Mouse (Mus musculus): ENCODE measurements at regions not wholly inside any gene's neighbourhood (a gene's known extent, or its start where the extent isn't known, plus 50 kb on each side); places are given as distances from the start of the nearest gene placed in this dataset.
A peak's percentile ranks its signal among the peaks of the same experiment; 100 is the strongest.

- WGBS (ENCODE audit: insufficient replicate concordance): 51% methylated on average over 6 of the region's 6 CpGs
- DNase-seq (no peak), ATAC-seq (ENCODE audit: low read depth) (no peak)
- no peak overlapping the region for H3K4me3 ChIP-seq (replicated peaks)
- no peaks in the 10 kb centered on the region for H3K36me3 ChIP-seq
- H3K27me3 ChIP-seq: no peaks in the 10 kb centered on the region
- H3K4me1 ChIP-seq (replicated peaks): no peaks in the 10 kb centered on the region
- no peak overlapping the region for H3K27ac ChIP-seq
- H3K9me3 ChIP-seq (replicated peaks): no peaks in the 10 kb centered on the region
- H3K4me2 ChIP-seq: no peak overlapping the region
- no peak overlapping the region for H3K9ac ChIP-seq
Measured at GRCm38 (mm10) chr5:101288358-101288757, 376.4 kb downstream of the Nkx6-1 start.

GRCm38 (mm10) chr5:101285941-101286340 is 378.9 kb downstream of the Nkx6-1 start:
- no peaks in the 10 kb centered on the region for H3K36me3 ChIP-seq
- ATAC-seq (ENCODE audit: low read depth) (no peak), DNase-seq (no peak)
- 56% methylated on average over 7 of the region's 7 CpGs for WGBS (ENCODE audit: insufficient replicate concordance)
- H3K27me3 ChIP-seq: no peaks in the 10 kb centered on the region
- H3K27ac ChIP-seq: no peak overlapping the region
- no peak overlapping the region for H3K9ac ChIP-seq
- no peaks in the 10 kb centered on the region for H3K9me3 ChIP-seq (replicated peaks)
- H3K4me1 ChIP-seq (replicated peaks): no peaks in the 10 kb centered on the region
- no peak overlapping the region for H3K4me3 ChIP-seq (replicated peaks)
- H3K4me2 ChIP-seq: no peak overlapping the region

- Histone ChIP-seq H3K4me1 (replicated peaks) (no peaks in the 10 kb centered on the region), H3K27ac (no peak overlapping the region), H3K9ac (no peak overlapping the region), H3K4me3 (replicated peaks) (no peak overlapping the region), H3K9me3 (replicated peaks) (no peaks in the 10 kb centered on the region), H3K36me3 (no peaks in the 10 kb centered on the region), H3K27me3 (no peaks in the 10 kb centered on the region), H3K4me2 (no peak overlapping the region)
- DNase-seq: no peak
- ATAC-seq (ENCODE audit: low read depth): no peak
- WGBS (ENCODE audit: insufficient replicate concordance): 58% methylated on average over 3 of the region's 3 CpGs
Measured at GRCm38 (mm10) chr5:101250474-101250873, 405.0 kb downstream of the Gpat3 start.

- H3K36me3 ChIP-seq: no peaks in the 10 kb centered on the region
- no peak overlapping the region for H3K9ac ChIP-seq
- H3K27ac ChIP-seq: no peak overlapping the region
- no peak overlapping the region for H3K4me2 ChIP-seq
- no peak overlapping the region for H3K4me3 ChIP-seq (replicated peaks)
- 80% methylated on average over 2 of the region's 2 CpGs for WGBS (ENCODE audit: insufficient replicate concordance)
- H3K4me1 ChIP-seq (replicated peaks): no peaks in the 10 kb centered on the region
- H3K27me3 ChIP-seq: no peaks in the 10 kb centered on the region
- DNase-seq: no peak
- ATAC-seq (ENCODE audit: low read depth): no peak
- H3K9me3 ChIP-seq (replicated peaks): no peaks in the 10 kb centered on the region
Measured at GRCm38 (mm10) chr5:101242651-101243050, 397.1 kb downstream of the Gpat3 start.

- Histone ChIP-seq H3K9ac (no peak overlapping the region), H3K4me2 (0 out of 2 replicates have a peak overlapping the region, but pooled peaks have one; percentile 8), H3K4me3 (replicated peaks) (0 out of 2 replicates have a peak overlapping the region, but pooled peaks have one; percentile 18), H3K36me3 (no peaks in the 10 kb centered on the region), H3K27ac (no peak overlapping the region), H3K4me1 (replicated peaks) (no peaks in the 10 kb centered on the region), H3K9me3 (replicated peaks) (0 out of 2 replicates have a peak, but pooled peaks cover under 1% of the 10 kb centered on the region), H3K27me3 (no peaks in the 10 kb centered on the region)
- no peak for DNase-seq
- no peak for ATAC-seq (ENCODE audit: low read depth)
- WGBS (ENCODE audit: insufficient replicate concordance): 29% methylated on average over 16 of the region's 16 CpGs
Measured at GRCm38 (mm10) chr5:101239298-101240118, 394.0 kb downstream of the Gpat3 start.

- ATAC-seq (ENCODE audit: low read depth) (no peak), DNase-seq (no peak)
- no peaks in the 10 kb centered on the region for H3K27me3 ChIP-seq
- no peak overlapping the region for H3K4me3 ChIP-seq (replicated peaks)
- H3K4me1 ChIP-seq (replicated peaks): no peaks in the 10 kb centered on the region
- no peak overlapping the region for H3K9ac ChIP-seq
- 0 out of 2 replicates have a peak, but pooled peaks cover 6% of the 10 kb centered on the region for H3K9me3 ChIP-seq (replicated peaks)
- no peaks in the 10 kb centered on the region for H3K36me3 ChIP-seq
- no peak overlapping the region for H3K4me2 ChIP-seq
- no peak overlapping the region for H3K27ac ChIP-seq
- 69% methylated on average over 9 of the region's 9 CpGs for WGBS (ENCODE audit: insufficient replicate concordance)
Measured at GRCm38 (mm10) chr5:101236163-101236693, 390.7 kb downstream of the Gpat3 start.

- Histone ChIP-seq H3K27me3 (no peaks in the 10 kb centered on the region), H3K4me3 (replicated peaks) (no peak overlapping the region), H3K4me1 (replicated peaks) (no peaks in the 10 kb centered on the region), H3K9ac (no peak overlapping the region), H3K9me3 (replicated peaks) (no peaks in the 10 kb centered on the region), H3K4me2 (no peak overlapping the region), H3K36me3 (no peaks in the 10 kb centered on the region), H3K27ac (no peak overlapping the region)
- WGBS (ENCODE audit: insufficient replicate concordance): 77% methylated on average over 10 of the region's 10 CpGs
- ATAC-seq (ENCODE audit: low read depth) (no peak), DNase-seq (no peak)
Measured at GRCm38 (mm10) chr5:101222390-101222789, 376.9 kb downstream of the Gpat3 start.

GRCm38 (mm10) chr5:101218082-101218481 is 372.6 kb downstream of the Gpat3 start:
- no peaks in the 10 kb centered on the region for H3K36me3 ChIP-seq
- no peak for DNase-seq
- no peak overlapping the region for H3K9ac ChIP-seq
- H3K4me2 ChIP-seq: no peak overlapping the region
- H3K27me3 ChIP-seq: no peaks in the 10 kb centered on the region
- H3K4me1 ChIP-seq (replicated peaks): no peaks in the 10 kb centered on the region
- H3K4me3 ChIP-seq (replicated peaks): no peak overlapping the region
- ATAC-seq (ENCODE audit: low read depth): no peak
- 56% methylated on average over 3 of the region's 3 CpGs for WGBS (ENCODE audit: insufficient replicate concordance)
- H3K27ac ChIP-seq: no peak overlapping the region
- no peaks in the 10 kb centered on the region for H3K9me3 ChIP-seq (replicated peaks)

- no peak overlapping the region for H3K27ac ChIP-seq
- no peak for DNase-seq
- no peak for ATAC-seq (ENCODE audit: low read depth)
- 62% methylated on average over 10 of the region's 10 CpGs for WGBS (ENCODE audit: insufficient replicate concordance)
- no peaks in the 10 kb centered on the region for H3K36me3 ChIP-seq
- H3K4me1 ChIP-seq (replicated peaks): no peaks in the 10 kb centered on the region
- no peak overlapping the region for H3K4me3 ChIP-seq (replicated peaks)
- H3K9me3 ChIP-seq (replicated peaks): no peaks in the 10 kb centered on the region
- H3K4me2 ChIP-seq: no peak overlapping the region
- no peak overlapping the region for H3K9ac ChIP-seq
- H3K27me3 ChIP-seq: no peaks in the 10 kb centered on the region
Measured at GRCm38 (mm10) chr5:101216837-101217571, 371.5 kb downstream of the Gpat3 start.

- Histone ChIP-seq H3K9me3 (replicated peaks) (no peaks in the 10 kb centered on the region), H3K4me1 (replicated peaks) (no peaks in the 10 kb centered on the region), H3K27me3 (no peaks in the 10 kb centered on the region), H3K4me2 (no peak overlapping the region), H3K27ac (no peak overlapping the region), H3K4me3 (replicated peaks) (no peak overlapping the region), H3K9ac (no peak overlapping the region), H3K36me3 (no peaks in the 10 kb centered on the region)
- ATAC-seq (ENCODE audit: low read depth): no peak
- DNase-seq: no peak
- 60% methylated on average over 4 of the region's 4 CpGs for WGBS (ENCODE audit: insufficient replicate concordance)
Measured at GRCm38 (mm10) chr5:101211974-101212373, 366.5 kb downstream of the Gpat3 start.

GRCm38 (mm10) chr5:101208150-101208549 is 362.6 kb downstream of the Gpat3 start:
- DNase-seq (no peak), ATAC-seq (ENCODE audit: low read depth) (no peak)
- Histone ChIP-seq H3K27ac (no peak overlapping the region), H3K4me3 (replicated peaks) (no peak overlapping the region), H3K36me3 (no peaks in the 10 kb centered on the region), H3K27me3 (no peaks in the 10 kb centered on the region), H3K9ac (no peak overlapping the region), H3K4me1 (replicated peaks) (no peaks in the 10 kb centered on the region), H3K4me2 (no peak overlapping the region), H3K9me3 (replicated peaks) (0 out of 2 replicates have a peak, but pooled peaks cover under 1% of the 10 kb centered on the region)
- 55% methylated on average over 5 of the region's 5 CpGs for WGBS (ENCODE audit: insufficient replicate concordance)
